Mouse (Mus musculus): ENCODE results near the gene Rpl36-ps4.
A peak's percentile ranks its signal among the peaks of the same experiment; 100 is the strongest.

The Rpl36-ps4 gene

DNA sequence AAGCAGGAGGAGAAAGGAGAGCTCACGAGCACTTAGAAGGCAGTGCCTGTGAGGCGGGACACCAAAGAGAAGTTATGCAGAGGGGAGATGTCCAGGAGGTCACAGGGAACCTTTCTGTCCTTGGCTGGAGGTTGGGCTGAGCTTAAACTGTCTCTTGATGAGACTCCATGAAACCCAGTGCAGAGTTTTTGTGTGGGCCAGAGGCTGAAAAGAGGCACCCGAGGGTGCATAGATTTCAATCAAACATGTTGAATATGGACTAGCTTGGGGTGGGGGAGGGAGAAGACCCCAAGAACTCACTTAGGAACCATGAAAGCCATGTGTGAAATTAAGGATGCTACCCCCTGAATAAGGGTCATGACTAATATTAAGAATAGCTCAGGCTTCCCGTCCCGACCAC lies at the start of gene Rpl36-ps4:
Rpl36-ps4 (plus strand) TSS at position 301 of the 400 bp plus-strand sequence.
- DNase-seq (ENCODE audit: low spot score in 2 of 2): no peak

DNA sequence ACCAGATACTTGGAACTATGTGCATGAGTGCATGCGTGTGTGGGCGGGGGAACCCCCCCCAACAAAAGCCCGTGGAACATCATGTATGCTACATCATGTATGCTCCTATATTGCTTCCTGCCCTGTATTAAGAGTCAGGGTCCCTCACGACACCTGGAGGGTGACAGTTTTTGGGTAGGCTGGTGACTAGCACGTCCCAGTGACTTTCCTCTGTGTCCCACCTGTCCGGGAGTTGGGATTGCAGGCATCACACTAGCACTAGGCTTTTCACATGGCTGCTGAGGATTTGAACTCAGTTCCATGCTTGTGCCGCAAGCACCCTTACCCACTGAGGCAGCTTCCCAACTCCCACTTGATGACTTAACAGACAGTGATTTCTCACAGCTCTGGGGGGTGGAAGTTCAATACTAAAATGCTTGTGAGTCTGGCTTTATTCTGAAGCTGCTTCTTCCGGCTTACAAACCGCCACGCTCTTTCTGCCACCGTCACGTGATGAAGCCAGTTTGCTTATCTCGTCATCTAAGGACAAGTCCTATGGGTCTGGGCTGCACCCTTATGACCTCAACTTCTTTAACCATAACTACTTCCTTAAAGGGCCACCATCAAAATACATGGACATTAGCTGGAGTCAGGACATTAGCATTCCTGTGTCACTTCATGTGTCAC lies 49.2 kb upstream of the Rpl36-ps4 start:
- no peak for DNase-seq (ENCODE audit: low spot score in 2 of 2)

DNA sequence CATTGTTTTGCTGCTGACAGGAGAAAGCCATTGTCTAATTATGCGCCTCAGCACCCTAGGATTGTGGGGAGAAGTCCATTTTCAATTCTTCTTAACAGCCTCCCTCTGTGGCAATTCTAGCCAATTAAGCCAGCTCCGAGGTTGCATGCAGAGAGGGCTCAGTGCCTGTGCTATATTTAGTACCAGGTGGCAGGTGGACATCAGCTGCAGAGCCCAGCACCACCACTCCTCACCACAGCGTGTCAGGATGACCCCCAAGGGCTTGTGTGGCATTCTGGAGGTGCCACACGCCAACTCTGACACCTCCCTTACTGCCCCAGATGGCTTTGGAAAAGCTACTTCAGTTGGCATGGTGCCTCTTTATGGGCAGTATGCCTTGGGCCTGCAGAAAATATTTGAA lies 48.5 kb upstream of the Rpl36-ps4 start:
- no peak for DNase-seq (ENCODE audit: low spot score in 2 of 2)

DNA sequence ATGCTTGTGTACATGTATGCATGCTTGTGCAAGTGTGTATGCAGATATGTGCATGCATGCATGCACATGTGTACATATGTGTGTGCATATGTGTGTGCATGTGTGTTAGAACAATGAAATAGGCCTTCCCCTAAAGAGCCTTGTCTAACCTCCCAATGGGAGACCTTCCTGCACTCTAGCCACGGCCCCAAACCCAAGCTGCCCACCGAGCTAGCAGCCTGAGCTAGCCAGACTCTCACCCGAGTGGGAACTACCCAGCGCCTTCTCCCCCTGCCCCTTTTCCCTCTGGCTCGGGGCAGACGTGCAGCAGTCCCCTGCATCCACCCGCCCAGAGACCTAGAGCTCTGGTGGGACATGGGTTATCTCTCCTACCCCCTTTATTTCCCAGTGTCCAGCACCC lies 47.3 kb upstream of the Rpl36-ps4 start:
- DNase-seq (ENCODE audit: low spot score in 2 of 2): no peak

DNA sequence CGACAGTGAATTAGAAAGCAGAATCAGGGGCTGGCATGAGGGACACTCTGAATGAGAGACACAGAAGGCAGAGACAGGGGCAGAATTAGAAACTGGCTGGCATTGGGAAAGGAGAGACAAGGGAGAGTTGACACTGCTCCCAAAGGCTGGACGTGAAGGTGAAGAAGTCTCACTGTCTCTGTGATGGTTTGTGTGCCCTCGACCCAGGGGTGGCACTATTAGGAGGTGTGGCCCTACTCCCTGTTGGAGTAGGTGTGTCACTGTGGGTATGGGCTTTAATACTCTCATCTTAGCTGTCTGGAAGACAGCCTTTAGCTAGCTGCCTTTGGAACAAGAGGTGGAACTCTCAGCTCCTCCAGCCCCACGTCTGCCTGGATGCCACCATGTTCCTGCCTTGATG lies 46.8 kb upstream of the Rpl36-ps4 start:
- DNase-seq (ENCODE audit: low spot score in 2 of 2): no peak

DNA sequence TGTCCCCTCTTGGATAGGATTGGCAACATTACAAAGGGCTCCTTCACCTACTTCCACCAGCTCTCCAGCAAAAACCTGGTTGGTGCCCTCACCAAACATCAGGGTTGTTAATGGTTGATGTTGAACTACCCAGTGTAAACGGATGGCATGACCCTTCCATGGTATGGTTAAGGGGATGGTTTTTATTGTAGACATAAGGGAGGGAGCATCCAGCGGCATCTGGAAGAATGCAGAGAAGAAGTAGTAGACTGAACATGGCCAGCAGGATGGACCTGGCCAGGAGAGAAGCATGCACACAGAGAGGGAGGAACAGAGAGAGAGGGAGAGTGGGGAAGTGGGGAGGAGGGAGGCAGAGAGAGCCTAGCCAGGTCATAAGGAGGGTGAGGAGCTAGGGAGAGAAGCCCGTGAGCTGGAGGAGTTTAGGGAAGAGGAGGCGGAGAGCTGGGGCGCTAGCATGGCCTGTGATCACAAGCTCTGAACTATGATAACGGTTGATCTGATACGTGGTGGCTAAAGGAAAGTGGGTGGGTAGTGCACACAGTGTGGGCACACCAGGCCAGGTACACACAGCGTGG lies 45.3 kb upstream of the Rpl36-ps4 start:
- no peak for DNase-seq (ENCODE audit: low spot score in 2 of 2)

DNA sequence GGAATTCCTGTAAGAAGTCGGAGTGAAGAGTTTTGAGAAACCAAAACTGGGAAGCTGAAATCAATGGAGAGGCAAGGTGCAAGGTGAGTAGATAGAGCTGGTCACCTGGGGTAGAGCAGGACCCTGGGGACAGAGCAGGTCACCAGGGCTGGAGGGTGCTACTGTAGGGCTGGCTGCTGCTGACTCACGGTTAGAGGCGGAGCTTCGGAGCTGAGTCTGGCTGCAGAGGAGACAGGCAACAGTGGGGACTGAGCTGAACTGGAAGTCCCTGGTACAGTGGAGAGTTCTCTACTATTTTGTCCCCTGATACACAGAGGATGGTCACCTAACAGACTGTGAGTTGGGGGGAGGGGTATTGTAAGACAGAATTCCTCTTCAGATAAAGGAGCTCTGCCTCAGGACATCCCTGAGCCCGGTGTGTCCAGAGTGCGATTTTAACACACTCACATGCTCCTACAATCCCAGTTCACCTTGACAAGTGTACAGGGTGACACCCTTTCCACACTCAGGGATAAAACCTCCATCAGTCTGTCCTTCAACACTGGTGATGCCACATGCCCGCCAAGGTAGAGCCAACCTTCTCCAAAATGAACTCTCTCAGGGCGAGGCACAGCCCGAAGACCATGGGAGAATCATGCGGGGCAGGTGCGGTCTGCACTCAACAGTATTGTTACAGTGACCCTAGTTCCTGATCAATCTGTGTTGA lies 44.3 kb upstream of the Rpl36-ps4 start:
- no peak for DNase-seq (ENCODE audit: low spot score in 2 of 2)

DNA sequence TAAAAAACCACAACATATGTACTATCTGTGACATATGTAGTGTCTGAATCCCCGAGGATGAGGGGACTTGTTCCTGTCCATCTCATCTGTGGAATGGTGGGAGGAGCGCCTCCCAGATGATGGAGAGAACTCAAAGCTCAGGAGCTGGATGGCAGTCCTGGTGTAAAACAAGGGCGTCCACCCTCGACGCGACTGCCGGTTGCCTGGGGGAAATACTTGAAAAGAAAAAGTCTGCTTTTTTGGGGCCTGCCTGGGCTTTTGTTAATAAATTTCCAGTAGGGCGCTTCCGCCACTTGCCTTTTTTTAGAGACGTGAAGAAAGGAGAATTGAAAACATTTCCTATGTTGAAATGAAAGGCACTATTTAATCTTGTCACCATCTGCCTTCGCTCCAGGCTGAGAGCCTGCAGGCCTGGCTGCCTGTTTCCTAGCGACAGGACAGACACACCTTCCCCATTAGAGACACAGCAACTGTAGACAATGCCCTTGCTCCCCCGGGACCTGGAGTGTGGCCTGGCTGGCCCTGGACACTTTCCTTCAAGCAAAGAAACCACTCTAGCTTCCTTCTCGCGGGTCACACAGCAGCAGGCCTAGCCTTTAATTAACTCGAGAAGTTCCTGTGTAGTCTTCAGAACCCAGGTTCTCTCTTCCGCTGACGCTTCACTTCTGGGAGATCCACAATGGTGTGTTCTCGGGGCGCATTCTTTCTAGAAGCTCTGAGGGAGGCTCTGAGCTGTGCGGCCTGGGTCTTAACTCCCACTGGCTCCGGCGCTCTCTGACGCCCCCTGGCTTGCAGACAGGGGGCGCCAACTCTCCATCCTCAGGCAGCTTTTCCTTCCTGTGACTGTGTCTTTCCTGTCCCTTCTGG lies 43.3 kb upstream of the Rpl36-ps4 start:
- DNase-seq (ENCODE audit: low spot score in 2 of 2): no peak

DNA sequence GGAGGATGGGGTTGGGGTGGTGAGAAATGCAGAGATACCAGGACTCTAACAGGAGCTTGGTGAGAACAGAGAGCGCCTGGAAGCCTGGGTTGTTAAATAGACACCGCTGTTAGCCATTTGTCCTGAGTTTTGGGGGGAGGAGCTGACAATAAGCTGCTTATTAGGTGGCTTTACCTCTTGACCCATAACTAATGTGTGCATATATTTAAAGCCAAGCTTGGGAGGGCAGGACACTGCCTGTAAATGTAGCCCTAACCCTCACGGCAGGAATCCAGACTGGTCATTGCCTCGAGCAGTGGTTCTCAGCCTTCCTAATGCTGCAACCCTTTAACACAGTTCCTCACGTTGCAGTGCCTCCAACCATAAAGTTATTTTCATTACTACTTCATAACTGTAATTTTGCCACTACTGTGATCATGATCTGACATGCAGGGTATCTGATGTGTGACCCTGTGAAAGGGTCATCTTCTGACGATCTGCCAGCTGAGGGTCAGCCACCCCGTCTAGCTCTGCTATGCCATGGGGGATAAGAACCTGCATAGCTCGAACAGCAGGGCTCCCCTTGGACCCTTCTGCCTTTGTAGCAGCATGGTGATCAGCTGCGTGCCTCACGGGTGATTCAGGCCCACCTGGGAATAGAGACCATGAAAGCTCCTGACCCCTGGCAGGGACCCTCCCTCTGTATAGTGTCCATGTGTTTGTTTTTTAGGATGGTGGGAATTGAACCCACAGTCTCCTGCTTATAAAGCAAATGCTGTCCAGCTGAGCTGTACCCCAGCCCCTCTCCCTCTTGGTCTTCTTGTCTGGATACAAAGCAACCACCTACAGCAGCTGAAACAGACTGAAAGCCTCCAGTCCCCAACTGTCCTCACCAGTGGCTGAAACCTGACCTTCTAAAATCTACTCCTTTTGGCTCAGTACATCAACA lies 42.0 kb upstream of the Rpl36-ps4 start:
- DNase-seq (ENCODE audit: low spot score in 2 of 2): no peak

DNA sequence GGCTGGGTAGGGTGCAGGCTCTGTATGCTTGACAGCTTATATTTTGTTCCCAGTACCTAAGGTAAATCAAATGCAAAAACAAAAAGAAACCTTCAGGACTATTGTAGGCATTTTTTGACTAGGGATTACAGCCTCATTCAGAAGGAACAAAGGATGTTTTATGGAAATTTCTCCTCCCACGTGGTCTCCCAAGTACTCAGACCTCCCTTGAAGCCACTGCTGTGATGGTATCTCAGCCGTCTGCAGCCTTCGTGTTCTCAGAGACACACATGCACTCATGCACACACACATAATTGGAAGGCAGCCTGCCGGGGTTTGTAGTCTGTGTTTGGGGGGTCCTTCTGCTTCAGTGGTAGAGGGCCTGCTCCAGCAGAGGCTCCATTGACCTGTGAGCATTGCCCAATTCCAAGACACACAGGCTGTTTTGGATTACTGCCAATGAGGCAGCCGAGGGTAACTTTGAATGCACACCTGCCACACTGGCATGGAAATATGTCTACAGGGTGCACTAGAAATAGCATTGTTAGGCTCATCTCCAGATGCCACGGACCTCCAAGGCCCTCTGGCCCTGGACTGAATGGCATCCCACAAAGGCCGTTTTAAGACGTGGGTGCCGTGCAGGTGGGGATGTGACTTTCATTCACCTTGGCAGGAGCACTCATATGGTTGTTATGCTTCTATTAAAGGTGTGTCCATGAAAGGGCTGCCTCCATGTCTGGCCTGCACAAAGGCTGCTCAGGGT lies 41.1 kb upstream of the Rpl36-ps4 start:
- no peak for DNase-seq (ENCODE audit: low spot score in 2 of 2)

DNA sequence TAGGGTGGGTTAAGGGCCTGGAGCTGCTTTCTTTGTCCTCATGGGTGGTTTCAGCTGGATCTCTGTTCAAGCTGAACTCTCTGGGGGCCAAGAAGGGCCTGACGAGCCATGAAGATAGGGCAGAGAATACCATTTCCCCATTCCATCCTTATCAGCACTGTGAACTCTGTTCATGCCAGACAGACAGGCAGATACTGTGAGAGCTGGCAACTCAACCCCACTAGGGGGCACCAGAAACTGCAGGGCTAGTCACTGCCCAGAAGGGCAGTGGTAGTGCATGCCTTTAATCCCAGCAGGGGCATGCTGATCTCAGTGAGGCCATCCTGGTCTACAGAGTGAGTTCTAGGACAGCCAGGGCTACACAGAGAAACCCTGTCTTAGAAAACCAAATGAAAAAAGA lies 38.2 kb upstream of the Rpl36-ps4 start:
- DNase-seq (ENCODE audit: low spot score in 2 of 2): peak; percentile 16 to 18

DNA sequence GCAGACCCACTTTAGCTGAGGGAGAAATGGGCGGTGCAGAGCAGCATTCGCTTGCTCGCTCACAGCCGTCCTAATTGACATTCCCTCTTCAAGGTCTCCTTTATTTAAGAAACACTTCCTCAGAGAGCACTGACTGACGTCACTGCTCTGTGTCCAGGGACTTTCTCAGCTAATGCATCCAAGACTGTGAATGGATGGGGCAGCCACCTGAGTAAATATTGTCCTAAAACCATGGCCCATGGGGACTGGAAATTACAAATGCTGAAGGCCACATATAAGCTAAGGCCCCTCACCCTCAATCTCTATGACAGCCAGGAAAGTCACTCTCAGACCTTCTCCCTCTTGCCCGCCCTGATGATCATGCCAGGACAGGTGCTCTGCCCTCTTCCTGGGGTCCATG lies 23.6 kb upstream of the Rpl36-ps4 start:
- DNase-seq (ENCODE audit: low spot score in 2 of 2): no peak

DNA sequence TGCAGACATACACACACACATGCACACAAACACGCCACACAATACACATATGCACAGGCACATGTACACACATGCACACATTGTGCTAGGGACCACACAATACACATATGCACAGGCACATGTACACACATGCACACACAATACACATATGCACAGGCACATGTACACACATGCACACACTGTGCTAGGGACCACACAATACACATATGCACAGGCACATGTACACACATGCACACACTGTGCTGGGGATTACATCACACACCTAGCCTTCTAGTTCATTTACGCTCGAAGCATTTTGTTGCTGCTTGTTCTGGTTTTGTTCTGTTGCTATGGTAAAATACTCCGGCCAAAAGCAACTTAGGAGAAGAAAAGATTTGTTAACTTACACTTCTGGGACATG lies 20.1 kb upstream of the Rpl36-ps4 start:
- no peak for DNase-seq (ENCODE audit: low spot score in 2 of 2)

DNA sequence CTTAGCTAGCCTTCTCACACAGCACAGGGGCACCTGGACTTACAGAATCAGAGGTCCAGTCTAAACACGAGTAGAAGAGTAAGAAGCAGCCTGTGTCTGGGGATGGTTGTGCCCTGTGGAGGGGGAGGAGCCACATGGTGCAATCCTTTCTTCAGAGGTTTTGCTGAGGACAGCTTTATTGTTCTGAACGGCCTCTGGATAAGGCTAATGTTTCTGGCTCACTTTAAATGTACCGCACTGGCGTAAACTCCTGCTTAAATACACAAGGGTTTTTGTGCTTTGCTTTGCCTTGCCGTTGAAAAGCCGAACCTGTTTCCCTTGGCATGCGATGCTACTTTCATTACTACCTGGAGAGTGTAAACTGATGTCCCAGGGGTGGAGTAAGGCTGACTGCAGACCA lies 19.6 kb upstream of the Rpl36-ps4 start:
- no peak for DNase-seq (ENCODE audit: low spot score in 2 of 2)

DNA sequence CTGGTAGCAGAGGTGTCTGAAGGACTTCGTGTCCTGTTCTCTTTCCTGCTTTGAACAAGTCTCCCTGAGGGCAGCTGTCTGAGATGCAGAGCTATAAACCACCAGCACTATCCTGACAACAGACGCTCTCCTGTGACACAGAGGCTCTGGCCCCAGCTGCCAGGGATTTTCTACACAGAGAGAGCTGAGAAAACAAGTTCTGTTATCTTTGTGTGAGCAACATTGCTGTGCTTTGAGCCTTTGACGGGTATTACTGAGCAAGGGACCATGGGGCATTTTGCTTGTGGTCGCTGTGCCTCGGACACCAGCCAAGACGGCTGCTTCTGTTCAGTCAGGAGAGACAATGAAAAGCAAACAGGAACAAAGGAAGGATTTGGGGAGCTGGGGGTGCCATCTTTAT lies 17.6 kb upstream of the Rpl36-ps4 start:
- no peak for DNase-seq (ENCODE audit: low spot score in 2 of 2)

DNA sequence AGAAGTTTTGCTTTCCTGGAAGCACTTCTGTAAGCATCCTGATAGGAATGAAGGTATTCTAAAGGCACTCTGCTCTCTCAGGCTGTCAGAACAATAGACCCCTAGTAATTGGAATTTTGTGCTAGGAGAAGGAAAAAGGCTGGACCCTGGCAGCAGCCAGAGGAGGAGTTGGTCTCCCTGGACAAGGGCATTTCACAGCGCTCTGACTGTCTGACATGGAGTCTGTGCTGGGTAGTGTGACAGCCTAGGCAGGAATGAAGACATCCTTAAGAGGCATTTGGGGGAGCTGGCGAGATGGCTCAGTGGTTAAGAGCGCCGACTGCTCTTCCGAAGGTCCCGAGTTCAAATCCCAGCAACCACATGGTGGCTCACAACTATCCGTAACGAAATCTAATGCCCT lies 17.1 kb upstream of the Rpl36-ps4 start:
- no peak for DNase-seq (ENCODE audit: low spot score in 2 of 2)

DNA sequence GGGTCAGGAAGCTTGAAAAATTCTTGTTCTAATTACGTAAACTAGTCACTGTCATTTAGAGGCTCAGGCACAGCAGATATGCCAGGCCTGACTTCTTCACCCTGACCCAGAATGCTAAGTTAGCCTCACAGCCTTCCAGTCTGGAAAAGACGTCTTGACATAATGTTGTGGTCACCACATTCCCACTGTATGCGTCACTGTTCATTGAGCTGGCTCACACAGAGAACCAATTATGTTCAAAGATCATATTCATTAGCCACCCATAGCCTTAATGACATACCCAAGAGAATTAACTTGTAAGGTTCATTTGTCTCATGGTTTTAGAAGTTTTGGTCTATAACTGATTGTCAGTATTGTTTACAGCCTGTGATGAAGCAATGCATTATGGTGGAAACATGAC lies 5.4 kb upstream of the Rpl36-ps4 start:
- no peak for DNase-seq (ENCODE audit: low spot score in 2 of 2)

DNA sequence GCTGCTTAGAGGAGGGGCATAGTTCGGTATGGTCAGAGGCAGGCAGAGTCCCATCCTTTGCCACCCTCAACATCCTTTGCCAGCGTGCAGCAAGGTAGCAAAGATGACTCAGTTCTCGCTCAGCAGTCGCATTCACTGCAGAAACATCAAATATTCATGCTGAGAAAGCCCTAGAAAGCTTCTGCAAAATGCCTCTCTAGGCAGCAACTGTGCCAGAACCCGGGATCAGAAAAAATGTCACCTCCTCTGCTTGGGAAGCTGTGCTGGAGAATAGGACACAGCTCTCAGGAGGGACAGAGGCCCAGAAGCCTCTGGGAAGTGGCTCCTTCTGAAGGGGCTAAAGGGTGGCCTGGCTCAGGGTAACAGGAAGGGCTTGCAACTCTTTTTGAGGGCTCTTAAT lies 2.7 kb upstream of the Rpl36-ps4 start:
- no peak for DNase-seq (ENCODE audit: low spot score in 2 of 2)

DNA sequence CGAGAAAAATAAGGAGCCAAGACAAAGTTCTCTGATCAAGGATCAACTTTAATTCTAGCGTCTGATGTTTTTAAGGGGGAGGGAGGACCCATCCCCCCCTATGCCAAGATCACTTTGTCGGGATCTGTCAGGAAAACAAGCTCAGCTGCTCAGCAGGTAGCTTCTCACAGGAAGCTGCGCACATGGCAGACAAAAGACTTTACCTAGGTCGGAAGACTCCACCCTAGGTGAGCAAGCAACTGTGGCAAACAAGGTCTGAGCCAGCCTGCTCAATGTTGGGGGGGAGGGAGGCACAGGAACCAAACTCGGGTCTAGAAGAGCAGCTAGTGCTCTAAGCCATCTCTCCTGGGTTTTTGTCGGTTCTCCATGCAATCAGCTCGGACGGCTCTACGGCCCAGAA lies 13.5 kb downstream of the Rpl36-ps4 start:
- no peak for DNase-seq (ENCODE audit: low spot score in 2 of 2)

DNA sequence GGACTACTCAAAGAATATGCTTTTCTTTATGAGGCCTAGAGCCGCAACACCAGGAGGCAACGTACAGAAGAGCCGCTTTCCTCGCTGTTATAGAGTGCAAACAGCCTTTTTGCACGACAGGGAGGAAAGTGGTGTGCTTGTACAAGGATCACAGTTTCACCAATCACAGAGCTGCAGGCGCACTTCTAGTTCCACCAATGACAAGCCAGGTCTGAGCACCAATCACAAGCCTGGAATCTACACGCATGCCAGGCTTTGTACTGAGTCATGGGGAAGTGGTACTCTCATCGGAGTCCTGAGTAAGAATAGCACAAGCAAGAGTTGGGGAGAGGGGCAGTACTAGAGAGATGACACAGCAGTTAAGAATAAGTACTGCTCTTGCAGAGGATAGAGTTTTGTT lies 14.0 kb downstream of the Rpl36-ps4 start:
- no peak for DNase-seq (ENCODE audit: low spot score in 2 of 2)

DNA sequence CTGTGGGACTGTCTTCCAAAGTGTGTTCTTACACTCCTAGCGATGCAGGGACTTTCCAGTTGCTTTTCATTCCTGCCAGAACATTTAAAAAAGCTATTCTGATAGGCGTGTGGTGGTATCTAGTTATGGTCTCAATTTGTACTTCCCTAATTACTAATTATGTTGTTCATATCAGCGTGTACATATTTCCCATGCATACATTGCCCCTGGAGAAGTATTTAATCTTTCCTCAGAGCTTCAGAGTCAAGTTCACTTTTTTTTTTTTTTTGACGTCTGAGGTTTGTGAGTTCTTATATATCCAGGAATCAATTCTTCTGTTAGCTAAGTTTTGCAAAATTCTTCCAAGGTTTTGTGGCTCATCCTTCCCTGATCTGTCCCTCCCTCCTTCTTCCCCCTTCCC lies 15.4 kb downstream of the Rpl36-ps4 start:
- DNase-seq (ENCODE audit: low spot score in 2 of 2): no peak
